Mouse (Mus musculus): ENCODE data around the gene B4galnt3. TPM values are rescaled to one million over a fixed set of nuclear protein-coding genes. Genes with fewer than 3 reads are reported as not detected.
"Not testable (repeated sequence)": the region's sequence is repeated elsewhere in the genome, so short reads cannot be mapped to it uniquely, and the experiment has no call there.

B4galnt3 gene
- total and polyA plus RNA-seq, 2 experiments from 2014 or later: 0.31 to 1.5 TPM

GRCm38 (mm10) chr6:120296589-120296988 lies 2.2 kb upstream of the B4galnt3 start:
- H3K36me3 ChIP-seq (ENCODE audit: insufficient read depth, low read length); DNase-seq (ENCODE audit: low spot score); H3K27me3 ChIP-seq (ENCODE audit: insufficient read depth, low read length); ATAC-seq; H3K27ac ChIP-seq; H3K9ac ChIP-seq (replicated peaks; ENCODE audit: low read length); H3K4me1 ChIP-seq (ENCODE audit: insufficient read depth, low read length); H3K4me3 ChIP-seq (ENCODE audit: low read length); H3K4me2 ChIP-seq (ENCODE audit: low read depth, low read length); H3K9me3 ChIP-seq (ENCODE audit: low read length): not testable (repeated sequence)
- peak; percentile 26; the same call in 1 of the 2 replicates for TF ChIP-seq CTCF (IDR thresholded peaks at IDR 0.05; ENCODE audit: low read depth)
- 89% methylated on average over 2 of the region's 2 CpGs for WGBS

GRCm38 (mm10) chr6:120294785-120295133 lies 400 bp upstream of the B4galnt3 start:
- Histone ChIP-seq H3K4me2 (ENCODE audit: low read depth, low read length) (peak overlapping the region; percentile 99), H3K27me3 (ENCODE audit: insufficient read depth, low read length) (0 out of 2 replicates have a peak, but pooled peaks cover 8% of the 10 kb centered on the region), H3K4me3 (ENCODE audit: low read length) (peak overlapping the region; percentile 69), H3K9ac (replicated peaks; ENCODE audit: low read length) (peak overlapping the region; percentile 49), H3K27ac (no peak overlapping the region), H3K36me3 (ENCODE audit: insufficient read depth, low read length) (no peaks in the 10 kb centered on the region), H3K4me1 (ENCODE audit: insufficient read depth, low read length) (peaks cover 6% of the 10 kb centered on the region; the same call in 1 of the 2 replicates), H3K9me3 (ENCODE audit: low read length) (no peaks in the 10 kb centered on the region)
- DNase-seq (ENCODE audit: low spot score) (peak; percentile 36), ATAC-seq (no peak; the same call in 1 of the 2 replicates)
- TF ChIP-seq CTCF (IDR thresholded peaks at IDR 0.05; ENCODE audit: low read depth): no peak
- 1% methylated on average over 15 of the region's 16 CpGs for WGBS

- Histone ChIP-seq H3K27me3 (ENCODE audit: insufficient read depth, low read length) (0 out of 2 replicates have a peak, but pooled peaks cover 8% of the 10 kb centered on the region), H3K36me3 (ENCODE audit: insufficient read depth, low read length) (no peaks in the 10 kb centered on the region), H3K9me3 (ENCODE audit: low read length) (no peaks in the 10 kb centered on the region), H3K9ac (replicated peaks; ENCODE audit: low read length) (no peak overlapping the region), H3K27ac (no peak overlapping the region), H3K4me1 (ENCODE audit: insufficient read depth, low read length) (peaks cover 6% of the 10 kb centered on the region; the same call in 1 of the 2 replicates), H3K4me3 (ENCODE audit: low read length) (no peak overlapping the region), H3K4me2 (ENCODE audit: low read depth, low read length) (no peak overlapping the region)
- 67% methylated on average over 7 of the region's 7 CpGs for WGBS
- no peak for TF ChIP-seq CTCF (IDR thresholded peaks at IDR 0.05; ENCODE audit: low read depth)
- ATAC-seq: no peak
- DNase-seq (ENCODE audit: low spot score): no peak
Measured at GRCm38 (mm10) chr6:120291396-120292009, 2.9 kb downstream of the B4galnt3 start.

GRCm38 (mm10) chr6:120289430-120289829 lies 4.9 kb downstream of the B4galnt3 start:
- 79% methylated on average over 4 of the region's 4 CpGs for WGBS

GRCm38 (mm10) chr6:120288541-120288940 lies 5.8 kb downstream of the B4galnt3 start:
- Histone ChIP-seq H3K4me3 (ENCODE audit: low read length) (no peak overlapping the region), H3K36me3 (ENCODE audit: insufficient read depth, low read length) (no peaks in the 10 kb centered on the region), H3K27me3 (ENCODE audit: insufficient read depth, low read length) (0 out of 2 replicates have a peak, but pooled peaks cover 4% of the 10 kb centered on the region), H3K9me3 (ENCODE audit: low read length) (no peaks in the 10 kb centered on the region), H3K27ac (no peak overlapping the region), H3K4me1 (ENCODE audit: insufficient read depth, low read length) (no peaks in the 10 kb centered on the region), H3K9ac (replicated peaks; ENCODE audit: low read length) (no peak overlapping the region), H3K4me2 (ENCODE audit: low read depth, low read length) (no peak overlapping the region)
- DNase-seq (ENCODE audit: low spot score) (no peak), ATAC-seq (no peak)
- WGBS: 45% methylated on average over 7 of the region's 7 CpGs
- TF ChIP-seq CTCF (IDR thresholded peaks at IDR 0.05; ENCODE audit: low read depth): no peak

More at GRCm38 (mm10) chr6:120289430-120289829, 4.9 kb downstream of the B4galnt3 start:
- Histone ChIP-seq H3K36me3 (ENCODE audit: insufficient read depth, low read length) (no peaks in the 10 kb centered on the region), H3K27ac (no peak overlapping the region), H3K4me2 (ENCODE audit: low read depth, low read length) (no peak overlapping the region), H3K9me3 (ENCODE audit: low read length) (no peaks in the 10 kb centered on the region), H3K27me3 (ENCODE audit: insufficient read depth, low read length) (0 out of 2 replicates have a peak, but pooled peaks cover 4% of the 10 kb centered on the region), H3K9ac (replicated peaks; ENCODE audit: low read length) (no peak overlapping the region), H3K4me1 (ENCODE audit: insufficient read depth, low read length) (no peaks in the 10 kb centered on the region), H3K4me3 (ENCODE audit: low read length) (no peak overlapping the region)
- no peak for ATAC-seq
- TF ChIP-seq CTCF (IDR thresholded peaks at IDR 0.05; ENCODE audit: low read depth): no peak
- no peak for DNase-seq (ENCODE audit: low spot score)

GRCm38 (mm10) chr6:120287279-120287678 lies 7.1 kb downstream of the B4galnt3 start:
- 81% methylated on average over 9 of the region's 9 CpGs for WGBS
- Histone ChIP-seq H3K9ac (replicated peaks; ENCODE audit: low read length) (no peak overlapping the region), H3K4me1 (ENCODE audit: insufficient read depth, low read length) (no peaks in the 10 kb centered on the region), H3K27me3 (ENCODE audit: insufficient read depth, low read length) (no peaks in the 10 kb centered on the region), H3K4me3 (ENCODE audit: low read length) (no peak overlapping the region), H3K9me3 (ENCODE audit: low read length) (no peaks in the 10 kb centered on the region), H3K27ac (no peak overlapping the region), H3K4me2 (ENCODE audit: low read depth, low read length) (no peak overlapping the region), H3K36me3 (ENCODE audit: insufficient read depth, low read length) (no peaks in the 10 kb centered on the region)
- DNase-seq (ENCODE audit: low spot score): no peak
- ATAC-seq: no peak
- TF ChIP-seq CTCF (IDR thresholded peaks at IDR 0.05; ENCODE audit: low read depth): no peak

- H3K4me2 ChIP-seq (ENCODE audit: low read depth, low read length): no peak overlapping the region
- WGBS: 82% methylated on average over 7 of the region's 7 CpGs
Measured at GRCm38 (mm10) chr6:120276874-120277449, 17.4 kb downstream of the B4galnt3 start.

More at GRCm38 (mm10) chr6:120276874-120277449, 17.4 kb downstream of the B4galnt3 start:
- Histone ChIP-seq H3K27me3 (ENCODE audit: insufficient read depth, low read length) (no peaks in the 10 kb centered on the region), H3K4me1 (ENCODE audit: insufficient read depth, low read length) (no peaks in the 10 kb centered on the region), H3K4me3 (ENCODE audit: low read length) (no peak overlapping the region), H3K9me3 (ENCODE audit: low read length) (no peaks in the 10 kb centered on the region), H3K9ac (replicated peaks; ENCODE audit: low read length) (no peak overlapping the region), H3K27ac (no peak overlapping the region), H3K36me3 (ENCODE audit: insufficient read depth, low read length) (no peaks in the 10 kb centered on the region)
- TF ChIP-seq CTCF (IDR thresholded peaks at IDR 0.05; ENCODE audit: low read depth): no peak
- no peak for ATAC-seq
- no peak for DNase-seq (ENCODE audit: low spot score)
